Mouse (Mus musculus) ES-Bruce4 (cell line): Measurements from ENCODE around the gene Mosmo. TPM values are rescaled to one million over a fixed set of nuclear protein-coding genes. Genes with fewer than 3 reads are reported as not detected.

Experiments
- H3K27ac ChIP-seq: 2 replicates; pipeline ENCODE4 v1.5.1; 2012; ENCODE audit warnings: low read length, inconsistent platforms; ENCODE audit not compliant: insufficient read depth
- H3K27me3 ChIP-seq: 2 replicates; pipeline ENCODE4 v1.6.1; 2012; ENCODE audit warnings: mild to moderate bottlenecking, low read length, inconsistent platforms; ENCODE audit not compliant: control insufficient read depth, poor library complexity, insufficient read depth, severe bottlenecking
- H3K36me3 ChIP-seq: 2 replicates; pipeline ENCODE4 v1.6.1; 2012; ENCODE audit warnings: inconsistent platforms, mild to moderate bottlenecking, low read length, moderate library complexity; ENCODE audit not compliant: control insufficient read depth, poor library complexity, insufficient read depth, severe bottlenecking
- H3K4me1 ChIP-seq: one replicate; pipeline ENCODE4 v1.8.1; 2011; ENCODE audit warnings: low read length; ENCODE audit not compliant: control insufficient read depth, insufficient read depth
- H3K4me3 ChIP-seq: 2 replicates; pipeline ENCODE4 v1.5.1; 2011; ENCODE audit warnings: low read depth, mild to moderate bottlenecking, low read length
- H3K9ac ChIP-seq: 2 replicates; pipeline ENCODE4 v1.6.1; 2012; ENCODE audit warnings: low read depth, mild to moderate bottlenecking, inconsistent platforms; ENCODE audit not compliant: poor library complexity, severe bottlenecking
- H3K9me3 ChIP-seq: replicated peaks from 2 replicates; pipeline ENCODE4 v1.6.1; 2012; ENCODE audit warnings: mild to moderate bottlenecking, low read length, inconsistent platforms; ENCODE audit not compliant: control insufficient read depth, poor library complexity, insufficient read depth, severe bottlenecking
- CTCF ChIP-seq: IDR thresholded peaks from one replicate; pipeline ENCODE4 v1.8.1; 2011; ENCODE audit warnings: low read depth, low read length
- EP300 ChIP-seq: IDR thresholded peaks from 2 replicates; pipeline ENCODE4 v1.6.1; 2011; ENCODE audit warnings: low read depth, low read length; ENCODE audit not compliant: insufficient read depth
- POLR2A ChIP-seq: IDR thresholded peaks from one replicate; pipeline ENCODE4 v1.8.1; 2011; ENCODE audit warnings: low read length; ENCODE audit not compliant: insufficient read depth
- polyA plus RNA-seq: library from polyadenylated mRNA; stranded (reverse); fragments of >200 nt; gene quantifications from 2 replicates; pipeline ENCODE4 v1.2.4, GENCODE M21; 2011; ENCODE audit warnings: low read depth; ENCODE audit not compliant: missing spikeins, insufficient read depth, insufficient read length

Gene Mosmo
- polyA plus RNA-seq = 34.1 and 35.7 TPM in 2 replicates

GRCm38 (mm10) chr7:120677001-120677643, at the start of gene Mosmo:
Gene Mosmo, plus strand, starts transcription at chr7:120677618.
- no peak for TF ChIP-seq EP300
- no peak for TF ChIP-seq POLR2A
- no peak for TF ChIP-seq CTCF
- H3K27ac ChIP-seq = no peak within 1 kb of the TSS
- no peaks in the 10 kb centered on the region for H3K27me3 ChIP-seq
- H3K4me1 ChIP-seq = no peaks in the 10 kb centered on the region
- H3K4me3 ChIP-seq = peak within 1 kb of the TSS; percentile 87
- H3K9ac ChIP-seq = peak within 1 kb of the TSS; percentile 91
- H3K36me3 ChIP-seq = no peaks in the 10 kb centered on the region
- H3K9me3 ChIP-seq = no peaks in the 10 kb centered on the region

- Histone ChIP-seq H3K9ac (no peak overlapping the region), H3K36me3 (peaks cover under 1% of the 10 kb centered on the region)
These were observed 44.9 kb upstream of the Mosmo start for GRCm38 (mm10) chr7:120632518-120632917.

GRCm38 (mm10) chr7:120634301-120634700, 43.1 kb upstream of the Mosmo start:
- no peak overlapping the region for H3K27ac ChIP-seq

More at GRCm38 (mm10) chr7:120632518-120632917, 44.9 kb upstream of the Mosmo start:
- H3K27ac ChIP-seq = no peak overlapping the region
- no peak overlapping the region for H3K4me3 ChIP-seq
- H3K9me3 ChIP-seq = no peaks in the 10 kb centered on the region
- TF ChIP-seq POLR2A = no peak
- no peak for TF ChIP-seq CTCF
- no peak for TF ChIP-seq EP300
- H3K27me3 ChIP-seq = no peaks in the 10 kb centered on the region
- H3K4me1 ChIP-seq = peaks cover 2% of the 10 kb centered on the region

GRCm38 (mm10) chr7:120634711-120635361, 42.6 kb upstream of the Mosmo start, which contains the start of gene Uqcrc2:
Gene Uqcrc2, plus strand, starts transcription at chr7:120635176.
- peaks cover 2% of the 10 kb centered on the region for H3K4me1 ChIP-seq
- H3K9ac ChIP-seq = peak within 1 kb of the TSS; percentile 79
- H3K36me3 ChIP-seq = peaks cover 16% of the 10 kb centered on the region
- TF ChIP-seq CTCF = no peak
- TF ChIP-seq POLR2A = peak; percentile 71
- no peaks in the 10 kb centered on the region for H3K9me3 ChIP-seq
- H3K4me3 ChIP-seq = peak within 1 kb of the TSS; percentile 65
- H3K27me3 ChIP-seq = no peaks in the 10 kb centered on the region
- peak within 1 kb of the TSS; percentile 34; the same call in 1 of the 2 replicates for H3K27ac ChIP-seq

More at GRCm38 (mm10) chr7:120634301-120634700, 43.1 kb upstream of the Mosmo start:
- no peaks in the 10 kb centered on the region for H3K9me3 ChIP-seq
- no peak for TF ChIP-seq CTCF
- no peak for TF ChIP-seq EP300
- no peak for TF ChIP-seq POLR2A
- H3K9ac ChIP-seq = peak overlapping the region; percentile 79
- peaks cover 11% of the 10 kb centered on the region for H3K36me3 ChIP-seq
- H3K27me3 ChIP-seq = no peaks in the 10 kb centered on the region
- peaks cover 2% of the 10 kb centered on the region for H3K4me1 ChIP-seq
- peak overlapping the region; percentile 65 for H3K4me3 ChIP-seq

GRCm38 (mm10) chr7:120635362-120635781, 42.0 kb upstream of the Mosmo start:
- Histone ChIP-seq H3K27me3 (no peaks in the 10 kb centered on the region), H3K27ac (no peak overlapping the region), H3K4me1 (peaks cover 2% of the 10 kb centered on the region), H3K9ac (peak overlapping the region; percentile 79), H3K9me3 (no peaks in the 10 kb centered on the region), H3K4me3 (peak overlapping the region; percentile 65), H3K36me3 (peaks cover 20% of the 10 kb centered on the region)
- TF ChIP-seq EP300 (no peak), POLR2A (no peak), CTCF (no peak)

GRCm38 (mm10) chr7:120635821-120636220, 41.6 kb upstream of the Mosmo start:
- Histone ChIP-seq H3K27me3 (no peaks in the 10 kb centered on the region), H3K9me3 (no peaks in the 10 kb centered on the region), H3K27ac (no peak overlapping the region), H3K4me3 (peak overlapping the region; percentile 65), H3K36me3 (peaks cover 24% of the 10 kb centered on the region), H3K9ac (peak overlapping the region; percentile 79), H3K4me1 (peaks cover 2% of the 10 kb centered on the region)
- TF ChIP-seq POLR2A (no peak), CTCF (no peak), EP300 (no peak)
